Mouse (Mus musculus) myocyte (in vitro differentiated cells): ENCODE results near the gene Edn3. TPM values are rescaled to one million over a fixed set of nuclear protein-coding genes. Genes with fewer than 3 reads are reported as not detected.

Experiments used
- H3K27me3 ChIP-seq: one replicate; pipeline ENCODE4 v1.6.1; 2011; ENCODE audit not compliant: control insufficient read depth, insufficient read depth, insufficient read length
- H3K36me3 ChIP-seq: one replicate; pipeline ENCODE4 v1.6.1; 2011; ENCODE audit not compliant: control insufficient read depth, insufficient read depth
- H3K4me2 ChIP-seq: one replicate; pipeline ENCODE4 v1.6.1; 2011; ENCODE audit warnings: low read depth, control low read depth
- H3K4me3 ChIP-seq: one replicate; pipeline ENCODE4 v1.5.1; 2011; ENCODE audit warnings: mild to moderate bottlenecking, control low read depth, moderate library complexity
- H3K79me2 ChIP-seq: one replicate; pipeline ENCODE4 v1.6.1; 2011; ENCODE audit not compliant: control insufficient read depth, insufficient read depth
- H3ac ChIP-seq: one replicate; pipeline ENCODE4 v1.6.1; 2011; ENCODE audit not compliant: control insufficient read depth, insufficient read length
- CEBPB ChIP-seq: IDR thresholded peaks from 2 replicates; pipeline ENCODE4 v1.6.1; 2011; ENCODE audit warnings: mild to moderate bottlenecking, moderate library complexity; ENCODE audit not compliant: poor library complexity, insufficient read depth, severe bottlenecking
- E2F4 ChIP-seq: IDR thresholded peaks from one replicate; pipeline ENCODE4 v1.6.1; 2011; ENCODE audit warnings: mild to moderate bottlenecking, control low read depth, moderate library complexity; ENCODE audit not compliant: insufficient read depth
- MAX ChIP-seq: IDR thresholded peaks from one replicate; pipeline ENCODE4 v1.6.1; 2011; ENCODE audit warnings: low read depth, mild to moderate bottlenecking, control low read depth
- MYOD1 ChIP-seq, 3 experiments: IDR thresholded peaks; one replicate each; pipeline ENCODE4 v1.6.1; 2011; ENCODE audit warnings: control low read depth in 2 of 3, low read depth in 2 of 3, mild to moderate bottlenecking in 2 of 3, moderate library complexity in 1 of 3; ENCODE audit not compliant: insufficient read length in 2 of 3, control insufficient read depth in 1 of 3
- MYOG ChIP-seq, 3 experiments: IDR thresholded peaks; one replicate each; pipeline ENCODE4 v1.6.1; 2011; ENCODE audit warnings: control low read depth in 2 of 3, low read depth in 2 of 3, mild to moderate bottlenecking in 2 of 3; ENCODE audit not compliant: insufficient read length in 2 of 3, control insufficient read depth in 1 of 3, insufficient read depth in 1 of 3
- POLR2A ChIP-seq: IDR thresholded peaks from one replicate; pipeline ENCODE4 v1.6.1; 2011; ENCODE audit warnings: low read depth, mild to moderate bottlenecking, control low read depth, moderate library complexity; ENCODE audit not compliant: insufficient read length
- POLR2AphosphoS2 ChIP-seq: IDR thresholded peaks from one replicate; pipeline ENCODE4 v1.6.1; 2011; ENCODE audit warnings: low read depth, control low read depth; ENCODE audit not compliant: insufficient read length
- REST ChIP-seq: IDR thresholded peaks from one replicate; pipeline ENCODE4 v1.6.1; 2011; ENCODE audit warnings: mild to moderate bottlenecking, control low read depth, moderate library complexity; ENCODE audit not compliant: insufficient read depth, insufficient read length
- SRF ChIP-seq: IDR thresholded peaks from one replicate; pipeline ENCODE4 v1.6.1; 2011; ENCODE audit warnings: low read depth; ENCODE audit not compliant: control insufficient read depth, insufficient read length
- TCF12 ChIP-seq: IDR thresholded peaks from one replicate; pipeline ENCODE4 v1.6.1; 2011; ENCODE audit warnings: mild to moderate bottlenecking, control low read depth; ENCODE audit not compliant: poor library complexity, insufficient read depth, severe bottlenecking
- TCF3 ChIP-seq: IDR thresholded peaks from one replicate; pipeline ENCODE4 v1.6.1; 2011; ENCODE audit warnings: low read depth, control low read depth; ENCODE audit not compliant: insufficient read length
- USF1 ChIP-seq: IDR thresholded peaks from one replicate; pipeline ENCODE4 v1.6.1; 2011; ENCODE audit warnings: low read depth, mild to moderate bottlenecking, control low read depth, moderate library complexity
- polyA plus RNA-seq: library from polyadenylated mRNA; unstranded; fragments of >200 nt; fragmentation: generic; extraction: Trizol; gene quantifications from one replicate; pipeline ENCODE4 v1.2.1, GENCODE M21; 2012; ENCODE audit warnings: missing spikeins

Edn3 gene
- polyA plus RNA-seq, 1 experiment: not detected

DNA sequence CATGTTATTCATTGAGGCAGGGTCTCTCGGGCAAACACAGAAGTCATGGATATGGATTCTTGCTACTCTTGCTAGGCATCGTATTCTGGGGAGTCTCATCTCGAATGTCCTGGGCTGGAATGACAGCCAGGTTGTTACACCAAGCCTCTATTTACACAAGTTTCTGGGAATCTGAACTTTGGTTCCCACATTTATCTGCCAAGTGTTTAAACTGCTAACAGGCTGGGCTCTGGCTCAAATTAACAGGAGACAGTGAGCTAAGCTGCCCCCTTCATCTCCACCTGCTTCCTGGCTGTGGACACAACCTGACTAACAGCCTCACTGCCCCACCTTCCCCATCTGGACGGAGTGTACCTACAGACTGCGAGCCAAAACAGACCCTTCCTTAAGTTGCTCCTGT, 28.5 kb upstream of the Edn3 start:
- no peak for TF ChIP-seq MYOD1 (IDR thresholded peaks at IDR 0.05; ENCODE audit: control insufficient read depth in 1 of 3, insufficient read length in 2 of 3, low read depth in 2 of 3)
- TF ChIP-seq TCF3: no peak
- no peak for TF ChIP-seq MAX
- TF ChIP-seq POLR2AphosphoS2: no peak
- TF ChIP-seq MYOG (IDR thresholded peaks at IDR 0.05; ENCODE audit: control insufficient read depth in 1 of 3, insufficient read depth in 1 of 3, insufficient read length in 2 of 3, low read depth in 2 of 3): no peak
- no peak for TF ChIP-seq USF1
- no peak for TF ChIP-seq E2F4
- no peak for TF ChIP-seq CEBPB
- no peak for TF ChIP-seq REST
- no peak for TF ChIP-seq TCF12
- no peak for TF ChIP-seq SRF
- TF ChIP-seq POLR2A: no peak
- no peak overlapping the region for H3ac ChIP-seq
- no peaks in the 10 kb centered on the region for H3K36me3 ChIP-seq
- H3K4me3 ChIP-seq: no peak overlapping the region
- H3K79me2 ChIP-seq: no peaks in the 10 kb centered on the region
- no peaks in the 10 kb centered on the region for H3K27me3 ChIP-seq
- H3K4me2 ChIP-seq: no peak overlapping the region

- H3ac ChIP-seq: no peak overlapping the region
- no peaks in the 10 kb centered on the region for H3K36me3 ChIP-seq
- TF ChIP-seq MYOD1 (IDR thresholded peaks at IDR 0.05; ENCODE audit: control insufficient read depth in 1 of 3, insufficient read length in 2 of 3, low read depth in 2 of 3): no peak
- no peak for TF ChIP-seq CEBPB
- no peak for TF ChIP-seq MAX
- no peak for TF ChIP-seq TCF3
- TF ChIP-seq REST: no peak
- no peak for TF ChIP-seq USF1
- no peak overlapping the region for H3K4me2 ChIP-seq
- no peak overlapping the region for H3K4me3 ChIP-seq
- H3K27me3 ChIP-seq: no peaks in the 10 kb centered on the region
- H3K79me2 ChIP-seq: no peaks in the 10 kb centered on the region
Observed at GRCm38 (mm10) chr2:174735270-174735669, 25.1 kb upstream of the Edn3 start.

DNA sequence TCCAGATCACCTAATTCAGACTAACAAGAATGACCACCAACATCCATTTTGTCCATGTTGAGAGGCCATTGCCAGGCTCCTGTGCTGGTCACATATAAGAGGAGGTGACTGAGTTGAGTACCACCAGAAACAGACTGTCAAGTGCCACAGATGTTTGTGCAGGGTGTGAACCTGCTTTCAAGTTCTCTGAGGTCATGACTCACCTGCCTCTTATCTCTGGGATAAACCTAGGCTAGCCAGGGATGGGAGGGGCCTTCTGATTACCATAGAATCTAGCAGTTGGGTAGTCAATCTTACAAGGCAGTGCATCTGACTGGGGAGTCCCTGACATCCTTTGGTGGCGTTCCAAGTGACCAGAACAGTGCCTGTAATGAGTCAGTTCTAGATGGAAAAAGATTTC, 13.2 kb upstream of the Edn3 start:
- no peaks in the 10 kb centered on the region for H3K36me3 ChIP-seq
- H3ac ChIP-seq: no peak overlapping the region
- H3K4me2 ChIP-seq: no peak overlapping the region
- no peaks in the 10 kb centered on the region for H3K79me2 ChIP-seq
- TF ChIP-seq E2F4 (no peak), POLR2A (no peak), POLR2AphosphoS2 (no peak), MYOG (IDR thresholded peaks at IDR 0.05; ENCODE audit: control insufficient read depth in 1 of 3, insufficient read depth in 1 of 3, insufficient read length in 2 of 3, low read depth in 2 of 3) (no peak)
- no peak overlapping the region for H3K4me3 ChIP-seq
- no peaks in the 10 kb centered on the region for H3K27me3 ChIP-seq

DNA sequence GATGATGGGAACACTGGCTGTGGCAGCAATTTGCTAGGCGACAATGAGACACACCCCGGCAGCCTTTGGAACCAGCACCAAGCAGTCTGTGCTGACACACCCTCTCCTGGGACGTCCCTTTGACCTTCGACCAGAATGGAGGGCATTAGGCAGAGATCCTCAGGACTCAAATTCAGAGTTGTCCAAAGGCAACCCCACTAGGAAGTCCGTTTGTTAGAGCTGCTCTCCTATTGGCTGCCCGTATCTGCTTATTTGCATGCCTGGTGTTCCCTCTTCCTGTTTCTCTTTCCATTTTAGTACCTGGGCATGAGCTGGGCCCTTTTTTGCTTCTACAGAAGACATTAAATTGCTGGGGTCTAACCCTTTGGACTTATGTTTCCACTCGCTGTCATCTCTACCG, 12.0 kb upstream of the Edn3 start:
- Histone ChIP-seq H3K36me3 (no peaks in the 10 kb centered on the region), H3K79me2 (no peaks in the 10 kb centered on the region), H3K27me3 (no peaks in the 10 kb centered on the region), H3K4me2 (no peak overlapping the region), H3K4me3 (no peak overlapping the region), H3ac (no peak overlapping the region)
- TF ChIP-seq USF1 (no peak), CEBPB (no peak), SRF (no peak), POLR2AphosphoS2 (no peak), MYOG (IDR thresholded peaks at IDR 0.05; ENCODE audit: control insufficient read depth in 1 of 3, insufficient read depth in 1 of 3, insufficient read length in 2 of 3, low read depth in 2 of 3) (no peak)

DNA sequence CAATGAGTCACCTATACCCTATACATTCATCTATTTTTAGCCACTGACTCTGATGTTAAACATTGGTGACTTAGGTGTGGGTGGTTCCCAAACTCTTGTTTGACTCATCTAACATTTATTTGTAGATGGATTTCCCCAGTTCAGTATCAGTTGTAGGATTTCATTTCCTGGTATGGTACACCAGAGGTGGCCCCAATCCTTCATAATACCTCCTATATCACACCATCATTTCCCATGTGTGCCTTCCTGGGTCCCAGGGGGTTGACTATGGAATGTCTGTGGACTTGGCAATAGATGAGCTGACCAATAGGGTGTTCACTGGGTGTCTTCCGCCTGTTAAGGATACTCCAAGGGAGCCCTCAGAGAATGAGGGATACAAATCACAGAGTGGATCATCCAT, 7.2 kb upstream of the Edn3 start:
- H3K27me3 ChIP-seq: no peaks in the 10 kb centered on the region
- no peak overlapping the region for H3K4me3 ChIP-seq
- H3K36me3 ChIP-seq: no peaks in the 10 kb centered on the region
- no peak overlapping the region for H3K4me2 ChIP-seq
- no peak overlapping the region for H3ac ChIP-seq
- TF ChIP-seq SRF (no peak), TCF3 (no peak), MYOG (IDR thresholded peaks at IDR 0.05; ENCODE audit: control insufficient read depth in 1 of 3, insufficient read depth in 1 of 3, insufficient read length in 2 of 3, low read depth in 2 of 3) (no peak), POLR2A (no peak), MAX (no peak), CEBPB (no peak), TCF12 (no peak), POLR2AphosphoS2 (no peak), MYOD1 (IDR thresholded peaks at IDR 0.05; ENCODE audit: control insufficient read depth in 1 of 3, insufficient read length in 2 of 3, low read depth in 2 of 3) (no peak), USF1 (no peak)
- no peaks in the 10 kb centered on the region for H3K79me2 ChIP-seq
